Mouse (Mus musculus) ES-CJ7 (cell line): ENCODE results near the gene Acsf3.

Experiments
- DNase-seq: peaks from one replicate; pipeline ENCODE4 v3.0.0; 2011; ENCODE audit warnings: low read depth, low spot score

The Acsf3 gene

DNA sequence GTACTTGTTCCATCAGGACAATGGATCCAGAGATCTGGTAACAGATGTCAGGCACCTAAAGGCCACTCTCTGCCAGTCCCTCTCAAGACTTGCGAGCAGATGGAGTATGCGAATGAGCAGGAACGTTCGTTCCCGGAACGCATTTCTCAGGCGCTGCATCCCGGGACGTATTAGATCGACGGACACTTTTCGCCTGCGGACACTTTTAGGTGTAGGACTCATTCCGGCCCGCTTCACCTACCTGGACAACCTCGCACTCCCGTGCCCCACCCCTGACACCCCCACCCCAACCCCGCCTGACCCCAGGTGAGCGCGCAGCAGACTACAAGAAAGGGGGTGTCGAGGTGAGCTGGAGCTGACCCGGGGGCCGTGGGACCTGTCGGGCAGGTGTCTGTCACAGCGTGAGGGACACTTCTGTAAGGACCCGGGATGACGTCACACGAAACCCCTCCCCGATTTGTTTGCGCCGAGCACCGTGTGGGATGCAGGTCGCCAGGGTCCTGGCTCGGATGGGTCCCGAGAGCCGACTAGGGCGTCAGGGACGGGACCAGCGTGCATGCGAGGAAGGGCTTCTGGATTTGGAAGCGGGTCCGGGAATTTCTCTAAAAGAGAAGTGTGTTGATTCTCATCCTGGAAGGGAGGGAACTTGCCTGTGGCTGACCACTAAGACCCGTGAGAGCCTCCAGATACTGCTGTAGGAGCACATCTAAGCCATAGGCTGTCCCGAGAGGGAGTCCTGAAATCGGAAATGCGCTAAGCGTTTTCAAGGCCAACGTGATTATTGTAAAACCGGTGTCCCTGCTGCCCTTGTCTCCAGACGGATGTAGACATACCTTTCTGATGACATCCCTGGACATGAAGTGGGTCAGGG is at the start of gene Acsf3:
Gene Acsf3 (plus strand): TSS at position 202 of the 871 bp plus-strand sequence.
- peak; percentile 80 for DNase-seq

DNA sequence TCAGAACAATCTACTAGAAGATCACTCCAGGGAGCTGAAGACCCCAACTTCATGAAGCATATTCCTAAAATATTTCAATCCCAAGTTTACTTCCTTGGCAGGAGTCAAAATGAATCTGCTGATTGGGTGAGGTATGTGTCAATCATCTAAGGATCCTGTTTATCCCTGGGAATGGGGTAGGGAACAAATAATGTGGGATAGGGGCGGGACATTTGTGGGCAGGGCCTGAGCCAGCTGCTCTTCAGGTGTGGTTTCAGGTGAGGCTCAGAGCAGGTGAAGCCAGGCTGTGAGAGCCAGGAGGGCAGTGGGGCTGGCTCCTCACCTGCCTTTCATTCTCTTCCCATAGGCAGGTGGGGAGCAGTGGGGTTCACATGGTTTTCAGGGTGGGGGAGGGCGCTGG is 48.5 kb upstream of the Acsf3 start:
- DNase-seq, result peak; percentile 46

GRCm38 (mm10) chr8:122727412-122727811 is 47.9 kb upstream of the Acsf3 start:
- no peak for DNase-seq

DNA sequence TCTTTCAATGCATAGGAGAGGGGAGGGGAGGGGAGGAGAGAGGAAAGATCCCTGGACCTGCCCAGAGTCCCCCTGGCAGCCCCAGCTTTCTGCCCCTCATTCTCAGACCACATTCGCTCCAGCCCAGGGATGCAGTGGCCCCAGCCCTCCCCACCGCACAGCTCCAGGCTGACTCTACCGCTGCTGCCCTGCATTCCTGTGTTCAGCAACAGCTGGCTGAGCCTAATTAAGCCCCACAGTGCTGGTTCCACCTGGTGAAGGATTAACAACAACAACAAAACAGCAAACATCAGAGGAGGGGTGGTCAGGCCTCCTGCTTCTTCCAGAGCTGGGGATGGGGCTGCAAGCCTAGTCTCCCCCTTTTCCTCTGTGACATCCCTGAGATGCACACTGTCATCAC is 46.7 kb upstream of the Acsf3 start:
- DNase-seq, result no peak

DNA sequence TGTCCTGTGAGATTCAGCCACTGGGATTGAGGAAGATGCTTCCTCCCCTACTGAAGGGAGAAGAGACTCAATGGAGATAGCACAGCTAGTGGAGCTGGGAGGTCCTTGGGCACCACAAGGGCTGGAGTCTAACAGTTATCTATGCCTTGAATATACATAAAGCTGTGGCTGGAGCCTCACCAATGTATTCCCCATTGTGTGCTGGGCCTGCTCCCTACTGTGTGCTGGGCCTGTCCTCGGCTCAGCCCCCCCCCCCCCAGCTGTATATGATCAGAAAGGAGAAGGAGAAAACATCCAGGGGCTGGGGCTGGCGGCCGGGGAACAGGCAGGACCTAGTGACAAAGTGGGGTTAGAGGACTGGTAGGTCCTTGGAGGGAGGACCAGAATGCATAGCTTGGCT is 40.2 kb upstream of the Acsf3 start:
- DNase-seq, result no peak

DNA sequence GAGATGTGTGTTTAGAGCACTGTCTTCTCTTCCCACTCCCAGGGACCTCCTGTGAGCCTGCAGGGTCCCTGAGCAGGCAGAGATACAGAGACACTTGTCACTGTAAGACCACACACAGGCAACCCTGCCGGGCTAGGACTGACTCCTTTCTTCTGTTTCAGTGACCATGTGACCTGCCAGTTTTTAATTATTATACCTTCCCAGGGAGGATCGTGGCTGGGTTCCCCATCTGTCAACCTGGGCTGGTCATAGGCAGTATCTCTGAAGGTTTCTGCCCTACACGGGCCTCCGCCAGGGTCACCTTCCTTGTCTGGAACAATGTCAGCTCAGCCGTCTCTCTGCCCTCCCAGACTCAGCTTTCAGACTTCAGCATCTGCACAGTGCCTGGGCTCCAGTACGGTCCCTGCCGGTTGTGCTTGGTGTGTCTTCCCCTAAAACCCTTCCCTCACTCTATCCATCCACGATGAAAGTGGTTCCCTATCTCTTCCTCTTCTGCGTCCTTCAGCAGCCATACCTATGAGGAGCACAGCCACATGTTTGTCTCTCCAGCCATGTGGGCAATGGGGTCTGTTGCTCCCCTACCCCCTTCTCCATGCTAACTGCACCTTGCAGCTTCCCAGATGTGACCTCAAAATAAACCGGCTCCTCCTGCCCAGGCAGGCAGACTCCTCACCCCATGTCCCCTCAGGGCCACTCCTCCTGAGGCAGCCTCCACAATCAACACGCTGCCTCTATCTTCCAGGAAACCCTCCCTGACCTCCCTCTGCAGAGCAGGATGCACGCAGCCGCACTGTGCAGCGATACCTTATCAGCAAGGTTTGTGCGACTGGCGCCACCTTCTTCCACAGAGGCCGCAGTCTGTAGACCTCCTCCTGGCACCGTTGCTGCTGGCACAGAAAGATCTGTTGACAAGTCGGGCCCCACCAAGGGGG is 39.5 kb upstream of the Acsf3 start:
- no peak for DNase-seq

GRCm38 (mm10) chr8:122736623-122737022 is 38.7 kb upstream of the Acsf3 start:
- DNase-seq, result no peak

DNA sequence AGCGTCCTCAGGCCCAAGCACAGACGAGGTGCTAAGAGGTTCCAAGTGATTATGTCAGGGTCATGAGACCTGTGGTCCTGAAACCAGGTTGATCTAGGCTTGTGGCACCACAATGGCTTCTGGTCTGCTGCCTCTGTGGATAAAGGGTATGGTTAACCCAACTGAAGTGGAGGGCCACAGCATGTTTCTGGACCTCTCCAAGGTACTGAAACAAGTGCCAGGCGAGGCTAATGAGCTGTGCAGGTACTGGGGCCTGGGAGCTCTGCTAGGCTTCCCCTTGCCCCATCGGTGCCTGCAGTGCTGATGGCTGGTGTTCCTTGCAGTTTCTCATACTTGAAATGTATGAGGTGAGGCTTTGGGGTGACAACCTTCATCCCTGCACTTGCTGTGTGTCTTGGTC is 38.2 kb upstream of the Acsf3 start:
- peak; percentile 38 for DNase-seq

- no peak for DNase-seq
These were observed 37.4 kb upstream of the Acsf3 start for GRCm38 (mm10) chr8:122737886-122738285.

- peak; percentile 42 for DNase-seq
These were observed 36.1 kb upstream of the Acsf3 start for GRCm38 (mm10) chr8:122739102-122739725.

DNA sequence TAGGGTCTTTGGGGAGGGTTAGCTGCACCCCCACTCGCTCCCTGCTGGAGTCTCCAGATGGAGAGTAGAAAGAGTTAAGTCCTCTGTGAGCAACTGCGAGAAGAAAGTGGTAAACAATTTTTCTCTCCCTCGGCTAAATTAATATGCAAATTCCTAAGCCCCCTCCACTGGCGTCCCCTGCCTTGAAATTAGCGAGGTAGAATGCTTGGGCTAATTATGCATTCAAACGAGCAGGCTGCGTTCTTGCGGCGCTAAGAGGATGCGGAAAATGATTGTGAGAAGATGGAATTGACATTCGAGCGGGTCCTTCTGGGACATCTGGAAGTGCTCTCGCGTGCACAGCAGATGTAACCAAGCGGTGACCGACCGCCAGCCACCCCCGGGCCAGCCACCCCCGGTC is 32.8 kb upstream of the Acsf3 start:
- DNase-seq, result no peak

- no peak for DNase-seq
These were observed 30.1 kb upstream of the Acsf3 start for GRCm38 (mm10) chr8:122745022-122745749.

DNA sequence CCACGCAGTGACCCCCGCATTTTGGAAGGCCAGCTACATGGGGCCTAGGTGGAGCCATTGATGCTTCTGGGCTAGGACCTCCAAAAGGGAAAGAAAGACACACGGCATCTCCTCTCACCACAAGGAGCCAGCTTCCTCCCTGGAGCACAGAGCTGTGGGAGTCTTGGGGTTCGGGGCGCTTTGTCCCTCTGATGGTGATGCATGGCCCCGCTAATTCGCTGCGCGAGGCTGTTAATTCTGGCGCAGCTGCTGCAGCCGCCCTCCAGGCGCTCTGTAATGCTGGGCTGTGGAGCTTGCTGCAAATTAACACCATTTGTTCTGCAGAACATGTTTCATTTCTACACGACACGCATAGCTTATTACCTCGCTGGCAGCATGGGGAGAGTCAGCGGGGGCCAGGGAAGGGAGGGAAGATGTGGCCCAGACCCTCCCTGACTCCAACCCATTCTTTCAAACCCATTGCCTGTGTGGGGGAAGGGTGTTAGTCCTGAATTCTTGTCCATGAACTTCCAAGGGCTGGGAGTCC is 29.5 kb upstream of the Acsf3 start:
- no peak for DNase-seq

GRCm38 (mm10) chr8:122746439-122746838 is 28.8 kb upstream of the Acsf3 start:
- DNase-seq, result no peak

- no peak for DNase-seq
These were observed 27.5 kb upstream of the Acsf3 start for GRCm38 (mm10) chr8:122747825-122748224.

DNA sequence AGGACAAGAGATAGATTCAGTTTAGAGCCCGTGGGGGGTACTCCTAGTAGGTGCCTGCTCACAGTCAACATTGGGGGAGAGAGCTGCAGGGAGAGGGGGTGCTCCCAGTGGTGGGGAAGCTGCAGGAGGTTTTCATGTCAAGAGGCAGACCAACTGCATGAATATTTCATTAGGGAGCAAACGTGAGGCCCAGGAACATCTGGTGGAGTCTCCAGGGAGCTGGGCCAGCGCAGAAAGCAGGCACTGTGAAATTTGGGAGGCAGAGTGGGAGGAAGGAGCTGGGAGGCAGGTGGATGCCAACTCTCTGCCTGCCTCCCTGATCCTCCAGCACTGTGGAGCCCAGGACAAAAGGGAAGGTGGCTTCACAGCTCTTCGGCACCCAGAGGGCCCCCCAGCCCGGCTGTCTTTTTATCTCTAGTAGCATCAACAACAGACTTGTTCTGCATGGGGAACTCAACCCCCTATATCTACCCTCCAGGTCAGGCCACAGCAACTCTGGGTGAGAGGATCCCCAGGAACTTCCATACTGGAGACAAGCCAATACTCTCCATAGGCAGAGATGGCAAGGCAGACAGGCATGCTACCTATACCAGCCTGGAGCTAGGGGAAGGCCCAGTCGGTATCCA is 25.8 kb upstream of the Acsf3 start:
- DNase-seq, result no peak

DNA sequence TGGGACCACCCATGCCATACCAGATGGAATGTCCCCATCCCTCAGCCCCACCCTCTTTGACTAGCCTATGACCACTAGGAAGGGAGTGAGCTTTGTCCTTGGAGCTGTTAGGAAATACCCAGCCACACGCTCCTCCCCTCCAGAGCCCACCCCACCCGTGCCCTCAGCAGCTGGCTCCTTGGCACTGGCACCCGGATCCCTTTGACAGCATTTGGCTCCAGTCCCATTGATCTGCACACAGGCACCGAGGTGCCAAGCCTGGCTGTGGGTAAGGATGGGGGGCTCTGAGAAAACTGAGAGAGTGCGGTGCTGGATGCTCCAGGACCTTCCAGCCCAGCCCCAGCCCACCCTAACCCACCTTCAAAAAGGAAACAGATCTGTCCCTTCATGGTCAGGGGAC is 23.9 kb upstream of the Acsf3 start:
- no peak for DNase-seq

GRCm38 (mm10) chr8:122752111-122752721 is 23.1 kb upstream of the Acsf3 start:
- DNase-seq, result no peak

GRCm38 (mm10) chr8:122758597-122758996 is 16.7 kb upstream of the Acsf3 start:
- DNase-seq, result no peak

DNA sequence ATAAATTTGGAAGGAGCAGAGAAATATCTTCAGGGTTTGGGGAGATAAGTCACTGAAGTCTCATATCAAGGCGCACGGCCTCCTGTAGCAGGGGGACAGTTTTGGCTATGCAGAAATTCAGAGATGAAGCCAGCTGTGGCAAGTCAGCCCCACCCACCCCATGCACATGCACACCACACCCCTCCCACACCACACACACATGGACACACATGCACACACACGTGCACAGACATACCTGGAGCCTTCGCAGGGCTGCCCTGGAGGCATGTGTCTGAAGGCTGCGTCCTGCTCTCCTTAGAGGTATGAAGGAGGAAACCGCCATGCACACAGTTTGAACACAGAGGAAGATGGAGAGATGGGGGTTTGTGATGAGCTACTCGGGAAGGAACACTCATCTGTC is 15.2 kb upstream of the Acsf3 start:
- no peak for DNase-seq
